Mouse (Mus musculus): ENCODE data around the gene Cc2d2b.

DNA sequence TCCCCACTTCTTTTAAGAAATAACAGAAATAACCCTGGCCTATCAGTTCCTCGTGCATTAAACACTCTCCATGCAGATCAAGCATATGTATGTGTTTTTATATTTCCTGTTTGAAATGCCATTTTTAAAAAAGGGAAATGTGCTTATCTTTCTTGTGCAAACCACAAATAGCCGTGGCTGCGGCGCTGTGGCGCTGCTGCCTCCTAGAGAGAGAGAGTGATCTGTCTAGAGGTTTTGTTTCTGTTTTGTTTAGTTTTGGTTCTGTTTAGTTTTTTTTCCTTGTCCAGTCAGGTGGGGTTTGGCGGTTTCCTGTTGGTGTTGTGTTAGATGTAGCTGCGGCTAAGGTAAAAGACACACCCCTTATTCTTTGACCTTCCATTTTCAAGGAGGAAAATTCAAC is 70.2 kb downstream of the Cc2d2b start:
- peak; percentile 58; the same call in 1 of the 2 replicates for TF ChIP-seq POLR2A (IDR thresholded peaks at IDR 0.05; ENCODE audit: borderline replicate concordance, control insufficient read depth, low read depth, low read length)
- TF ChIP-seq CTCF (IDR thresholded peaks at IDR 0.05; ENCODE audit: control insufficient read depth, insufficient read depth, low read length) = peak; percentile 44
